Mouse (Mus musculus) CH12F3 (cell line): Measurements from ENCODE around the gene Rgs10.

Experiments
- in situ Hi-C: fragments of 300-500 bp; cut with MboI; formaldehyde crosslinking; loops from 2 replicates; pipeline ENCODE4 v1.14.3; 2020; ENCODE audit warnings: low sequenced_read_pairs

The Rgs10 gene

DNA sequence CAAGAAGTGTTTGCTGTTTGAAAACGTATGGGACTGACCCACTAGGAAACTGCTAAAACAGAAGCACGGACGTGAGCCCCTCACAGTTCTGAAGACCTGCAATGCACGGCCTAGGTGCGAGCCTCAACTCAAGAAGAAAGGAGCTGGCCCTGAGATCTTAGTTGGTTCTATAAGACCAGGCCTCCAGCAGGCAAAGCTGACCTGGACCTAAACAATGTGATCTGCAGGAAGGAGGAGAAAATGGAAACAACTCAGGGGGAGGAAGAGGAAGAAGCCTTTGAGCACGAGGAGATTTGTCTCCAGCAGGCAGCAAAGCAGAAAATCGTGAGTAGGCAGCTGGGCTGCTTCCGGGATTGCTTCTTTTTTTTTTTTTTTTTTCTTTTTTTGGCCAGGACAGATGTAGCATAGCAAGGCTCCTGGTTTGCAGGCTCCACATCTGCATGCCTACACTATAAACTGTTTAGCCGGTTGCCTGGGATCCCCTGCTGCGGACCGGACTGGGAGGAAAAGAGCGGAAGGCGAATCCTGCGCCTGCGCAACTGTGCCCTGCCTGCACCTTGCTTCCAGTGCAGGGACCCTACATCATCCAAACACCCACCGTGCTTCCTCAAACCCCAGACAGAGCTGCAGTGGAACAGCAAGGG is 39.3 kb downstream of the Rgs10 start:
- in situ Hi-C loops, result no loop called here

DNA sequence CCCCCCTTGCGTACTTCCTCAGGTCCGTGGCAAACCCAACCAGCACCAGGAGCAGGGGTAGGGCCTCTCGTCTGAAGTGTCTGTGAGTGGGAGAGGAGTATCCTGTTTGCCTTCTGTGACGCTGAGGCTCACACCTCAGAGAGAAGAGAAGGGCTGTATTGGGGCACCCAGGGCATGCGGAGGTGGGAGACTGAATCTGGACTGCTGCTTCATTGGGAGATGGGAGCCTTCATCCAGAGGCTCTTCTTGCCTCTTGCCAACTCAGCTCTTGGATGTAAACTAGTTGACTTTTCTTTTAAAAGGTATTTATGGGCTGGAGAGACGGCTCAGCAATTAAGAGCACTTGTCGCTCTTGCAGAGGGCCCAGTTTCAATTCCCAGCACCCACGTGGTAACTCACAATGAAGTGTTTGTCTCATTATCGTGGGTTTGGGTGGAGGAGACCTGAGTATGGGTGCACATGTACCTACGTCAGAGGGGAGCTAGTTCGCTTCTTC is 42.3 kb downstream of the Rgs10 start:
- in situ Hi-C loops, result no loop called here

DNA sequence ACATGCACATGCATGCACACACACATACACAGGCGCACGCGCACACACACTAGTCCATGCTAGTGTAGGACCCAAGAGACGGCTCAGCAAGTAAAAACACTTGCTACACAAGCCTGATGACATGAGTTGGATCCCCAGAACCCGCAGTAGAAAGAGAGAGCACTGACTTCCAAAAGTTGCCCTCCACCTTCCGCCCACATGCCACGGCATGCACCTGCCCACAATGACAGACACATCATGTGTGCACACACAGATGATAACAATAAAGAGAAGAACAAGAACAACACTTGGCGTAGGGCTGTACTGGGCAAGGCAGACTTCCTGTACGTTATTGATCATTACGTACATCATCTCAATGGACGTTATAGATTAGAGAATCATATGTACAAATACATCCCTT is 44.4 kb downstream of the Rgs10 start:
- in situ Hi-C loops, result no loop called here

DNA sequence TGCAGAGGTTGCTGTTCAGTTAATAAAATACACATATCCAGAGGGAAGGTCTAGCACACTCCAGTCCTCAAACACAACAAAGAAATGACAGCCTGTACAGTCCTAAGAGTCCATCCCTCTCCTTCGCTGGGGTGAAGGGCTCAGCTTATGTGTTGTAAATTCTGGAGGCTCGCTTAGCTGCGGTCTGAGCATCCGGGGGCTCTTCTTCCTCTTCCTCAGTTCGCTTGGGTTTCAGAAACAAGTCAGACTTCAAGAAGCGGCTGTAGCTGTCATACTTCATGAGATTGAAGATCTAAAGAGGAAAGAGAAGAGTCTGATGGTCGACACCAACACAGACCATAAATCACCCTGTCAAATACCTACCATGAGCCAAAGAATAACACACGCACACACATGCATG is 44.8 kb downstream of the Rgs10 start:
- in situ Hi-C loops, result no loop called here

DNA sequence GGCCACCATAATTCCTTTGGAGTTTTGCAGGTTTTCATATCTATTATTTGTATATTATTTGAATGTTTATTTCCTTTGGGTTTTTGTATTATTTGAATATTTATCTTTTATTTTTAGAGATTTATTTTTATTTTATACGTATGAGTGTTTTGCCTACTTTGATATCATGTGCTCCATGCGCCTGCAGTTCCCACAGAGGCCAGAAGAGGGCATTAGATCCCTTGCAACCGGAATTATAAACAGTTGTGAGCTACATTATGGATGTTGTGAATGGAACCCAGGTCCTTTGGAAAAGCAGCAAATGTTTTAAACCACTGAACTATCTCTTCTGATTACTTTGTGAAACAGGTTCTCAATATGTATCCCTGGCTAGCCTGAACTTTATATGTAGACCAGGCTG is 46.2 kb downstream of the Rgs10 start:
- in situ Hi-C loops, result no loop called here

DNA sequence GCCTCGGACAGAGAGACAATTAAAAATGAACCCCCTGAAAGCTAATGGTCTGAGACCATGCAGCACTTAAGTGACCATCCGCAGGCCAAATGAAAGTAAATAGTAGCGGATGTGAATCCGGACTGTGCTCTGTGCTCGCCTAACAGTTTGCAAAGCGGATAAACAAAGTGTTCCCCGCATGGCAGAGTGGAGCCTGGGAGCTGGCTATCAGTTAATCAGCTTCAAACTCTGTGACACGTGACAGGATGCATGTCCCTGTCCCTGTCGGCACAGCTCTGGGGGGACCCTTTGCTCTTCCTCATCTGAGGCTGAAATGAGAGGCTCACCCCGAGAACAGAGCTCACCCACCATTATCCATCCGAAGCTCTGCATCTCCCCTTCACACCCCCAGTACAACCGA is 49.2 kb downstream of the Rgs10 start:
- in situ Hi-C loops, result no loop called here

DNA sequence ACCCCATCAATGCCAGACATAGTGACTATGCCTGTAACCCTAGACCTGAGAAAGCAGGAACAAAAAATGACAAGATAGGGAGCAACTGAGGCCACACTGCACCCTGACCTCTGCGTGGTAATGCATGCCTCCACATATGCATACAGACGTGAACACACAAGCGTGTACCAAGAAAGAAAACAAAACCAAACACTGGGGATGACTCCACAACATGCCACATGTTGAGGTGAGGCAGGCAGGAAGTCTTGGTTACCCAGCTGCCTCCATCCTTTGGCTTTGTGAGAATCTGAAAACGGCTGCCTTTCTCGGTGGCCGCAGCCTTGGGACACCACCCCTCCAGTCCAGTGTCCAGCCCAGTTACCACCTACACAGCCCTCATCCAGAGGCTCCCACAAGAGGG is 49.7 kb downstream of the Rgs10 start:
- in situ Hi-C loops, result no loop called here

DNA sequence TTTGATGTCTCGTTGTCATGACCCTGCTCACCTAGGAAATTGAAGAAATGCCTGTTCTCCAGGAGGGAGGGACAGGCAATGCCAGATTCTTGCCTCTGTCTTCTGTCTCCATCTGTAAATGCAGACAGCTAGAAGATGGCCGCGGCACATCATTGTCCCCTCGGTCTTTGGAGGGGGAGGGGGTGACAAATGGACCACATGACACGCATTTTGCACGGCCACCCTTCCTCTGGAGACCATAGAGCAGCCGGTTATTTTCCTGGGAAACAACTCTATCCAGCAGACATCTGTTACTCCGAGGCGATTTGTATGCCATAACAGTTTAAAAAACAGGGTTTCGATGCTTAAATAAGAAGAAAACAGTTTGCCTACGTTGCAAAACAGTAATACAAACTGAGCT is 51.9 kb downstream of the Rgs10 start:
- in situ Hi-C loops, result no loop called here

DNA sequence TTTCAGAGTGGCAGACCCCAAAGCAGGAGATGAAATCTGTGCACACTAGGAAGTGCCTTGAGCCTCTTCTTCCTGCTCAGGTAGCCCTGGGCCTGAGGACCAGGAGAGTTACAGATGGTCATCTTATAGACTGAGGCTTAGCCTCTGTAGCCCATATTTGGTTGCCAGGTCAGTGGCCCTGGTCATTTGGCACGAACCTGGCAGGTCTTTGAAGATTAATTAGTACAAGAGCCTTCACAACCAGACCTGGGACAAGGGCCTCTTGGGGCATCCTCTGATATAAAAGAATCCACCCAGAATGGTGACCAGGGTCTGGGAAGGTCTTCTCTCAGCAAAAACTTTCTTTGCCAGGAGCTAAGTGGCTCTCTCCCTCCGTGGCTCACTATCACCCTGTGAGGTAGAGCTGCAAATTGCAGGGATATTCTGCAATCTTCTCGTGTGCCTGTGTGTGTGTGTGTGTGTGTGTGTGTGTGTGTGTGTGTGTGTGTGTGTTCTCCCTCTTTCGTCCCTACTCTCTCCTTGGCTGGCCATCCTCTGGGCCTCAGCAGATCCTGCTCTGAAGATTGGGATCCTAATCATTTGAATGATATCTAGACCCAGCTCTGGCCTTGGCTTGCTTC is 53.4 kb downstream of the Rgs10 start:
- in situ Hi-C loops, result no loop called here

DNA sequence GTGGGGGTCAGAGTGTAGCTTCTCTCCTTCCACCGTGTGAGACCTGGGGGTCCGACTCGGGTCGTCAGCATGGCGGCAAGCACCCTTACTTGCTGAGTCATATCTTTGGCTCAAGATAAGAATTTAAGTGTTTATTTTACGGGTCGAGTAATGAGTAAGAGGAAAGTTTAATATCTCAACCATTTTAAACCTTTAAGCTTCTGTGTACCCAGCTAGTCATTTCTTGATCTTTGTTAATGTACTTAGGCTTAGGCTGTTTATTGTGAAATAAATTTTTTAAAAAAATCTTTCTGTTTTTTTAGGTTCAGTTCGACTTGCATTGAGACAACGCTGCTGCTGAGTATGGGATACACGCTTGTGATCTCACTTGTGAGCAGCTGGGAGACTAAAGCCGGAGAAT is 54.0 kb downstream of the Rgs10 start:
- in situ Hi-C loops, result no loop called here

DNA sequence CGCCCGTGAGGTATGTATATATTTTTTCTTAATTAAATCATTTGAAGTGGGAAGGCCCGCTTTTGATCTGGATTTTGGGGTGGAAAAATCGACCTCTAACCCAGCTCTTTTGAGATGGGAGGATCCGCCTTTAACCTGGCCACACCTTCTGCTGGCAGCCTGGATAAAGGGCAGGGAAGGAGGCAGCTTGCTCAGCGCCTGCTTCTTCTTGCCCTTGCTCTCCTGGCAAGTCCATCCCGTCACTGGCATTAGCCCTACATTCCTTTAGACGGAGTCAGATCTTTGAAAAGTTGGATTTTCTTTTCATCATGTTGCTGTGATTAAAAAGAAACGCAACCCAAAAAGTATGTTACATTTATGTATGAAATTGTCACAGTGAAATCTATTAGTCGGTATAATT is 54.8 kb downstream of the Rgs10 start:
- in situ Hi-C loops, result no loop called here

DNA sequence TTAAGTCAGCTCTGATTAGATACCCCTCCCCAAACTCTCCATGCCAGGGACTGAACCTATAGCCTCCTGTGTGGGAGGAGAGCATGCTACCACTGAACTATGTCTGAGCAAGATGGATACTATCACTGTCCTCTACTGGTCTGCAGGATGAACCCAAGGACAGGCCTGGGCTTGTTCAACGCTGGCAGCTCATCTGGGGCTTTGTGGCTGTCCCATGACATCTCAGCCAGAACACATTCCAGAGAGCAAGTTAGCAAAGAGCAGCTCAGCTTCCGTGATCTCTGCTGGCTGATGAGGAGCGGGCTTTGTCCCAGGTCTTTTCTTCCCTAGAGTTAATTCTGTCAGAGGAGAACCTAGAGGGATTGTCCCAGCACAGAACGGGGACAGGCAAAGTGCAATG is 55.6 kb downstream of the Rgs10 start:
- in situ Hi-C loops, result no loop called here

DNA sequence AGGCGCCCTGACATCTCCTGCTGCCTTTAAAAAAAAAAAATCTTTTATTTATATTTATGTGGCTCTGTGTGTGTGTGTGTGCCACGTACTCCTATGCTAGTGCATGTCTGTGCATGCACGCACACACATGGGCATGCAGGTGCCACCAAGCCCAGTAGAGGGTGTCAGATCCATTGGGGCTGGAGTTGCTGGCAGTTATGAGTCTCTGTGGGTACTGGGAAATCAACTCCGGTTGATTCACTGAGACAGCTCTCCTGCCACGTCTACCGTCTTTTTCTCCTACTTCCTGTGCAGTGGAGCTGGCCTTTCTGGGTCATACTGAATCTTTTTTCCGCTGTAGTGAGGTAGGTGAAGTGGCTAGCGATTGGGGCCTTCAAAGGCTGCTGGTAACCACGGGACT is 58.8 kb downstream of the Rgs10 start:
- in situ Hi-C loops, result loop anchor here (10.0 kb wide), 1 partner anchor 115 kb away; the partner anchor contains the start of gene Tgfb1i1

DNA sequence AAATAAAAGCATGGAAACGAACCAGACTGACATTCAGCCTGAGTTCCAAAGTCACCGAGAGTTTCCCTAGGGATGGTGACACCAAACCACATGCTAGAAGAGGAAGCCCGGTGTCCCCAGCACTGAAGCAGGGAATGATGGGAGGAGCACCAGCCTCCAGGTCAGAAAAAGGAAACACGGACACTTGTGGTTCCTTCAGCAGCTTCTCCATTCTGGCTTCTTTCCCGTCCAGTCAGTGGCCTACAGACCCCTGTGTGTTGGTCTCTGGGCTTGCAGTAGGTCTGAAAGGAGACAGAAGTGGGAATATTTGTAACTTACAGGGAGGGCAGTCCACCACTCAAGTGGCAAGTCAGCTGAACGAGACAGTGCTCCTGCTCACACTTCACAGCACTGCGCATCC is 59.4 kb downstream of the Rgs10 start:
- in situ Hi-C loops, result loop anchor here (10.0 kb wide), 1 partner anchor 114 kb away; the partner anchor contains the start of gene Tgfb1i1

DNA sequence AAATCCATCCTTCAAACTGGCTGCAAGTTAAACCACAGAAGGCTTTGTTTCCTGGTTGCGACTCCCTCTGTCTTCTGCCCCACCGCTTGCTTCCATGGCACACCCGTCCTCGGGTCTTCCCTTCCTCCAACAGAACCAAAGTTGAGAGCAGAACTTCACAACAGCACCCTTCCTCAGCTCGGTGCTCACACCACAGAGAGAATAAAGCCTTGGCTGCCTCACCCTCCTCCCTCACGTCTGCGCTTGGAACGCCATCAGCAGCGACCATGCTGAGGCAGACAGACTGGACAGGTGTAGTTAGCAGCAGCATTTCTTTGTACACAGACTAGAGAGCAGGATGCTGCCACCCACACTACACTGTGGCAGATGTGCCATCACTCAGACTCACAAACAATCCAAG is 59.8 kb downstream of the Rgs10 start:
- in situ Hi-C loops, result loop anchor here (10.0 kb wide), 1 partner anchor 114 kb away; the partner anchor contains the start of gene Tgfb1i1

DNA sequence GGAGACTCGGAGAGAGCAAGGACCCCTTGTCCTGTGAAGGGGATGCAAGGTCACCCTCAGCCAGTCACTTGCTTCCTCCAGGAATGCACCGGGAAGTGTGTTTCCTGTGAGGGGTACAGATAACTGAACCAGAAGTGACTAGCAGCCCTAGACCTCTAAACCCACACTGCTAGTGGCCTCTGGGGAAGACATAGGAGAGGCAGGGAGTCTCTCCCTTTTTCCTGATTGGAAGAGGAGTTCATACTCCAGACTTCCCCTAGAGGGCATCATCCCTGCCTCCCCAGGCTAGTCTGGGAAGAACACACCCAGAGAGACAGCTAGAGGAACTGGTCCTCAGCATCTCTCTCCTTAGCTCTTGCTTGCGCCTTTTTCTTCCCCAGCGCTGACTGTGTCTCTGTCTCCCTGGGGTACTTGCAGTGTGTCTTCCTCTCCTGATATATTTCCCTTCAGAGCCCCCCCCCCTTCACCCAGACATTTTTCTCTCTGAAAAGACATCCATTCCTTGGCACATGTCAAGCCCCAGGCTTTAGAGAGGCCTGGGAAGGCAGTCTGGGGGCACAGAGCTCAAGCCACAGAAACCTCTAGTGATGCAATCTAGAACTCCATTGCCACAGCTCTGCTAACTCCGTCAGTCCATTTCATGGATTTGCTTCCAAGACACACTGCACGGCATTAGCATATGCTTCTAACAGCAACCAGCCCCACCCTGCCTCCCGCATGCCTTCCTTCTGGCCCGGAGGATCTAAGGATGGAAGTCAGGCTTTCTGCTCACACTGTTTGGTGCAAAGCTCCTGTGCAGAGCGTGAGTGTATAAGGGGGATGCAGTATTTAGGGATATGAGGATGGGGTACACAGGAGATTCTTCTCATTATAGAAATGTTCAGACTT is 61.4 kb downstream of the Rgs10 start:
- in situ Hi-C loops, result loop anchor here (10.0 kb wide), 1 partner anchor 112 kb away; the partner anchor contains the start of gene Tgfb1i1

DNA sequence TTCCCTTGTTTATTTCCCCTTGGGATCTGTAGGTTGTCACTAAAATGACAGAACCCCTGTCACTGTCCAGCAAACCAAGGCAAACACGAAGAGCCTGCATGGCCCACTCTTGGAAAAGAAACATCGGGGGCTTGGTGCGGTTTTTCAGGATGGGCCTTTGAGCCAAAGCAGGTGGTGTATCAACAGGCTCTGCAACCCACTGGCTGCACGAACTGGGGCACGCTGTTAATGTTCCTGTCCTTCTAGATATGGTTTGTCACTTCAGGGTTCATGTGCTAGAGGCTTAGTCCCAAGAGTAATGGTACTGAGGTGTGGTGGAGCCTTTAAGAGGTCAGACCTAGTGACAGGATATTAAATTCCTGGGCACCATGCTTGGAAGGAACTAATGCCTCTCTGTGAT is 63.1 kb downstream of the Rgs10 start:
- in situ Hi-C loops, result loop anchor here (10.0 kb wide), 1 partner anchor 111 kb away; the partner anchor contains the start of gene Tgfb1i1

DNA sequence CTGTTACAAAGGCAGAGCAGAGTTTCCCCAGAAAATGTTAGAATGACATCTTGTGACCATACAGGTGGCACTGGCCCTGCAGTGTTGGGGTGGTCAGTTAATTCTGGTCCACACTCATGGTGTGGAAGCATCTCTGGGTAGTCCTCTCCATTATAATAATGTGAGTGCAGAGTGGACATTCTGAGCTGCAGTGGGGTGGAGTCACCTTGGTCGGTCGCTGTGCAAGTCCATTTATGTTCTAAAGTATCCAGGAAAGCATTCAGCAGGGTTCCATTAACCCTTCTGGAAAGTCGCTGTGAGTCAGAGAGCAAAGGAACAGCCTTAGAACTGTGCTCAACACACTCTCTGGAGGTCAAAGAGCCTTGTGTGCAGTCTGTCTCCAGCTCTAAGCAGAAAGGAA is 65.8 kb downstream of the Rgs10 start:
- in situ Hi-C loops, result loop anchor here (10.0 kb wide), 1 partner anchor 108 kb away; the partner anchor contains the start of gene Tgfb1i1

DNA sequence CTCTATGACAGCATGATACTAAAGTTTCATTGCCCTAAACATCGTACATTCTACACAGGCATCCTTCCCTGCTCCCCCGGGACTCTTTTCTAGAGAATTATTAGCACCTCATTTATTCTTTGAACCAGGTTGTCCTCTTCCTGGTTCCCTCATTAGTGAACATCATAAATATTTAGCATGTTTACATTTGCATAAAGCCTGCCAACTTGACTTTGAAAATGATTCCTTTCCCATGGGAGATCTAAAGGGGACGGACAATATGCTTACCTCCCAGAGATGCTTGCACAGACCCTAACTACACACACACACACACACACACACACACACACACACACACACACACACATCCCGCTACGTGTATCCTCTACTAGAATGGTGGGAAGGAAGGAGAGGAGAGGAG is 67.4 kb downstream of the Rgs10 start:
- in situ Hi-C loops, result loop anchor here (10.0 kb wide), 1 partner anchor 106 kb away; the partner anchor contains the start of gene Tgfb1i1

DNA sequence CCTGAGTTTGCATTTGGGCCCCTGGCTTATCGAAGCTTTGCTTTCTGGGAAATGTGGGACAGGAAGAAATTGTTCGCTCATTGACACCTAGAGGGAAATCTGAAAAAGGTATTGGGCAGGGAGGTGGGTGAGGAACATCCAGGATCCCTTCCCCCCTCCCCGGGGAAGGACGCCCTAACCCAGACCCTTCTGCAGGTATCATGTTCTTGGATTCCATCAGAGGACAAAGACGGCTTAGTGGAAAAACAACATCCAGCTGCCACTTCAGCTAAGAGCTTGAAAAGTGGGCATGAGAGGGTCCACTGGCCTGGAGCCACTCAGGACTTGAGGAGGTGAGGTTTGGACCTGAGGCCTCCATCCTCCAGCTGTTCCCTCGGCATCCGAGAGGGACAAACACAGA is 68.2 kb downstream of the Rgs10 start:
- in situ Hi-C loops, result loop anchor here (10.0 kb wide), 1 partner anchor 106 kb away; the partner anchor contains the start of gene Tgfb1i1

DNA sequence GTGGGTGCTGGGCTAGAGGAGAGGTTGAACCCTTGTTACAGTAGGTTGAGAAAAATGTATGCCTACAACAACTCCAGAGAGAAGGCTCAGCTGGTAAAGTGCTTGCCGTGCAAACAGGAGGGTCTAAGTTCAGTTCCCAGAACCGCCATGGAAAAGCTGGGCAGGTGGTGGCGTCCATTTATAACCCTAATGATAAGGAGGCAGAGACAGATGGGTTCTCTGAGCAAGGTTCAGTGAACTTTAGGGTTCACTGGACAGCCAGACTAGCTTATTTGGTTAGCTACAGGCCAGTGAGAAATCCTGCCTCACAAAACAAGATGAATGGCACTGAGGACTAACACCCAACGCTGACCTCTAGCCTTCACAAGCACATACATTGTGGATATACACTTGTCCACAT is 68.8 kb downstream of the Rgs10 start:
- in situ Hi-C loops, result loop anchor here (10.0 kb wide), 1 partner anchor 105 kb away; the partner anchor contains the start of gene Tgfb1i1
